Mouse (Mus musculus) liver, postnatal 0 days (tissue): ENCODE data around the gene Macrod2.

Experiments
- CTCF ChIP-seq: sonication (generic); IDR thresholded peaks from 2 replicates; pipeline ENCODE4 v1.5.1; 2016; ENCODE audit warnings: antibody characterized with exemption, low read depth
- EP300 ChIP-seq: IDR thresholded peaks from 2 replicates; pipeline ENCODE4 v1.6.1; 2016; ENCODE audit warnings: antibody characterized with exemption, low read depth, mild to moderate bottlenecking

GRCm38 (mm10) chr2:140793886-140794608, 398.9 kb downstream of the Macrod2 start:
- no peak for TF ChIP-seq EP300
- no peak for TF ChIP-seq CTCF
